Mouse (Mus musculus): ENCODE measurements around the gene Hacl1. TPM values are rescaled to one million over a fixed set of nuclear protein-coding genes. Genes with fewer than 3 reads are reported as not detected.

Hacl1 gene
- total RNA-seq, 1 experiment: 8.4 TPM

DNA sequence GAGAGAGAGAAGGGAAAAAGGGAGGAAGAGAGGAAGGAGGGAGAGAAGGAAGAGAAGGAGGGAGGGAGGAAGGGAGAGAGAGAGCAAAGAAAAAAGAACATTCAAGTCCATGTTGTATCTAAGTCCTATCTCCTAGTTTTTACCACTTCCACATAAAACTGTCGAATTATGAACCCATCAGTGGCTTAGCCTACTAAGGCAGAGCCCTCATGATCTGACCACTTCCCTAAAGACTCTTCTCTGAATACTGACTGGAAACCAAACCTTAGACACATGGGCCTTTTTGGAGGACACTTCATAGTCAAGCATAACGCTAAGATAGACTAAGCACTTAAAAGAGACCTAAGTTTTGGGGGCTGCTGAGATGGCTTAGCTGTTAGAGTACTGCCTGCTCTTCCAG lies 48.0 kb downstream of the Hacl1 start:
- no peak for TF ChIP-seq ZC3H11A (IDR thresholded peaks at IDR 0.05; ENCODE audit: borderline replicate concordance, low read depth, low read length)
- DNase-seq (ENCODE audit: low read depth, low spot score): no peak
- no peaks in the 10 kb centered on the region for H3K9me3 ChIP-seq (ENCODE audit: control insufficient read depth, insufficient read depth, low read depth, low read length)
- no peaks in the 10 kb centered on the region for H3K36me3 ChIP-seq (ENCODE audit: control insufficient read depth, insufficient read depth, low read length, poor library complexity, severe bottlenecking)
- in situ Hi-C loops (cut with MboI; ENCODE audit: low sequenced_read_pairs in 2 of 2, unreplicated experiment in 2 of 2): no loop called here
- no peak overlapping the region for H3K9ac ChIP-seq (ENCODE audit: insufficient read depth, low read depth, low read length, poor library complexity, severe bottlenecking)
- no peaks in the 10 kb centered on the region for H3K4me1 ChIP-seq (ENCODE audit: control insufficient read depth in 2 of 2, insufficient read depth in 2 of 2, low read length in 2 of 2, poor library complexity in 1 of 2)
- no peak overlapping the region for H3K27ac ChIP-seq (ENCODE audit: insufficient read depth, low read depth, low read length, poor library complexity, severe bottlenecking)
- H3K4me3 ChIP-seq (ENCODE audit: insufficient read depth in 1 of 2, low read depth in 1 of 2, low read length in 2 of 2, poor library complexity in 1 of 2, severe bottlenecking in 1 of 2): no peak overlapping the region

DNA sequence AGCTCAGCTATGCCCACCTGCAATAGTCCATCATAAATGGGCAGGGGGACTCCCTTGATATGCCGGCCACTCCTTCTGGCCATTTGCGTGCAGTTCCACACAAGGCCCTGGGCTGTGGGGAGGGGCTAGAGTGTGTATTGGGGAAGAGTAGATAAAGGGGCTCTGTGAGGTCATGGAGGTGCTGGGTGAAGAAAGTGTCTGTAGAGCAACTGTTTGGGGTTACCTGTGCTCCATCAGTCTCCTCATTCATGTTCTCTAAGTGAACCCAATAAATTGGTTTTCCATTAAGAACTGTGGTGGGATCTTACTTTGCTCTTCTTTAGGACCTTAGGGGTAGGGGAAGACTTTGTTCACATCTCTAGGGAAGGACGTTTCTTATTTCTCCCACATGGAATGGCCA lies 49.8 kb downstream of the Hacl1 start, which contains the start of gene Colq:
Gene Colq (minus strand): TSS at position 101 of the 400 bp plus-strand sequence.
- no peak within 1 kb of the TSS for H3K9ac ChIP-seq (ENCODE audit: insufficient read depth, low read depth, low read length, poor library complexity, severe bottlenecking)
- no peak for DNase-seq (ENCODE audit: low read depth, low spot score)
- no peaks in the 10 kb centered on the region for H3K36me3 ChIP-seq (ENCODE audit: control insufficient read depth, insufficient read depth, low read length, poor library complexity, severe bottlenecking)
- H3K9me3 ChIP-seq (ENCODE audit: control insufficient read depth, insufficient read depth, low read depth, low read length): no peaks in the 10 kb centered on the region
- no peak within 1 kb of the TSS for H3K27ac ChIP-seq (ENCODE audit: insufficient read depth, low read depth, low read length, poor library complexity, severe bottlenecking)
- H3K4me3 ChIP-seq (ENCODE audit: insufficient read depth in 1 of 2, low read depth in 1 of 2, low read length in 2 of 2, poor library complexity in 1 of 2, severe bottlenecking in 1 of 2): no peak within 1 kb of the TSS
- TF ChIP-seq ZNF384 (IDR thresholded peaks at IDR 0.05; ENCODE audit: low read depth, low read length) (no peak), CHD2 (IDR thresholded peaks at IDR 0.05; ENCODE audit: low read depth, low read length) (no peak), ZC3H11A (IDR thresholded peaks at IDR 0.05; ENCODE audit: borderline replicate concordance, low read depth, low read length) (no peak), HCFC1 (IDR thresholded peaks at IDR 0.05; ENCODE audit: borderline replicate concordance, insufficient read depth, low read length) (no peak), MAFK (IDR thresholded peaks at IDR 0.05; ENCODE audit: insufficient read depth, low read depth, low read length) (no peak)
- in situ Hi-C loops (cut with MboI; ENCODE audit: low sequenced_read_pairs in 2 of 2, unreplicated experiment in 2 of 2): no loop called here
- no peaks in the 10 kb centered on the region for H3K4me1 ChIP-seq (ENCODE audit: control insufficient read depth in 2 of 2, insufficient read depth in 2 of 2, low read length in 2 of 2, poor library complexity in 1 of 2)

- no peaks in the 10 kb centered on the region for H3K36me3 ChIP-seq (ENCODE audit: control insufficient read depth, insufficient read depth, low read length, poor library complexity, severe bottlenecking)
- no peaks in the 10 kb centered on the region for H3K4me1 ChIP-seq (ENCODE audit: control insufficient read depth in 2 of 2, insufficient read depth in 2 of 2, low read length in 2 of 2, poor library complexity in 1 of 2)
- DNase-seq (ENCODE audit: low read depth, low spot score): no peak
- H3K27ac ChIP-seq (ENCODE audit: insufficient read depth, low read depth, low read length, poor library complexity, severe bottlenecking): no peak overlapping the region
- no peak overlapping the region for H3K9ac ChIP-seq (ENCODE audit: insufficient read depth, low read depth, low read length, poor library complexity, severe bottlenecking)
- H3K4me3 ChIP-seq (ENCODE audit: insufficient read depth in 1 of 2, low read depth in 1 of 2, low read length in 2 of 2, poor library complexity in 1 of 2, severe bottlenecking in 1 of 2): no peak overlapping the region
- in situ Hi-C loops (cut with MboI; ENCODE audit: low sequenced_read_pairs in 2 of 2, unreplicated experiment in 2 of 2): no loop called here
- H3K9me3 ChIP-seq (ENCODE audit: control insufficient read depth, insufficient read depth, low read depth, low read length): no peaks in the 10 kb centered on the region
- TF ChIP-seq ZNF384 (IDR thresholded peaks at IDR 0.05; ENCODE audit: low read depth, low read length) (no peak), HCFC1 (IDR thresholded peaks at IDR 0.05; ENCODE audit: borderline replicate concordance, insufficient read depth, low read length) (no peak), ZC3H11A (IDR thresholded peaks at IDR 0.05; ENCODE audit: borderline replicate concordance, low read depth, low read length) (no peak), CHD2 (IDR thresholded peaks at IDR 0.05; ENCODE audit: low read depth, low read length) (no peak), MAFK (IDR thresholded peaks at IDR 0.05; ENCODE audit: insufficient read depth, low read depth, low read length) (no peak)
Measured at GRCm38 (mm10) chr14:31586451-31586850, 54.6 kb downstream of the Hacl1 start.

DNA sequence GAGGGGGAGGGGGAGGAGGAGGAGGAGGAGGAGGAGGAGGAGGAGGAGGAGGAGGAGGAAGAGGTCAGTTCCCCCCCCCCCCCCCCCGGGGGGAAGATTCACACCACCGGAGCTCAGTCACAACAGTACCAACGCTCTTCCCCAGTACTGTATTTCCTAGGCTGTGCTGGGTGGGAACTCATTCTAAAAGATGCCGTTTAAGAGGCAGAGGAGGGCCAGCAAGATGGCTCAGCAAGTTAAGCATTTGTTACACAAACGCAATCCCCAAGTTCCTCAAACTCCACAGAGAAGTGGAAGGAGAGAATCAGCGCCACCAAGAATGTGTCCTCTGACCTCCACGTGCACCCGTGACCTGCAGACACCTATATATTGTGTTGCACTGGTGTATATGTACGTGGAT lies 58.0 kb downstream of the Hacl1 start:
- Histone ChIP-seq H3K4me1 (ENCODE audit: control insufficient read depth in 2 of 2, insufficient read depth in 2 of 2, low read length in 2 of 2, poor library complexity in 1 of 2) (no peaks in the 10 kb centered on the region), H3K27ac (ENCODE audit: insufficient read depth, low read depth, low read length, poor library complexity, severe bottlenecking) (no peak overlapping the region), H3K9me3 (ENCODE audit: control insufficient read depth, insufficient read depth, low read depth, low read length) (no peaks in the 10 kb centered on the region), H3K9ac (ENCODE audit: insufficient read depth, low read depth, low read length, poor library complexity, severe bottlenecking) (no peak overlapping the region), H3K36me3 (ENCODE audit: control insufficient read depth, insufficient read depth, low read length, poor library complexity, severe bottlenecking) (no peaks in the 10 kb centered on the region), H3K4me3 (ENCODE audit: insufficient read depth in 1 of 2, low read depth in 1 of 2, low read length in 2 of 2, poor library complexity in 1 of 2, severe bottlenecking in 1 of 2) (no peak overlapping the region)
- DNase-seq (ENCODE audit: low read depth, low spot score): no peak
- TF ChIP-seq ZNF384 (IDR thresholded peaks at IDR 0.05; ENCODE audit: low read depth, low read length) (no peak), ZC3H11A (IDR thresholded peaks at IDR 0.05; ENCODE audit: borderline replicate concordance, low read depth, low read length) (no peak), MAFK (IDR thresholded peaks at IDR 0.05; ENCODE audit: insufficient read depth, low read depth, low read length) (no peak), CHD2 (IDR thresholded peaks at IDR 0.05; ENCODE audit: low read depth, low read length) (no peak), HCFC1 (IDR thresholded peaks at IDR 0.05; ENCODE audit: borderline replicate concordance, insufficient read depth, low read length) (no peak)
- in situ Hi-C loops (cut with MboI; ENCODE audit: low sequenced_read_pairs in 2 of 2, unreplicated experiment in 2 of 2): no loop called here
